Mouse (Mus musculus) stomach, embryonic 16.5 days (tissue): ENCODE results near the gene Rab26. TPM values are rescaled to one million over a fixed set of nuclear protein-coding genes. Genes with fewer than 3 reads are reported as not detected.
A peak's percentile ranks its signal among the peaks of the same experiment; 100 is the strongest.

Source experiments
- ATAC-seq: fragments of 200-750 bp; cut with Nextera tagmentation; 2 replicates; pipeline ENCODE4 v1.8.0; 2017; ENCODE audit warnings: moderate number of reproducible peaks, moderate TSS enrichment; ENCODE audit not compliant: insufficient read depth, low FRiP score
- H3K27ac ChIP-seq: fragments of 300-500 bp; sonication (generic); 2 replicates; pipeline ENCODE4 v1.5.1; 2014; ENCODE audit warnings: low read length
- H3K27me3 ChIP-seq: fragments of 300-500 bp; sonication (generic); 2 replicates; pipeline ENCODE4 v1.6.1; 2014; ENCODE audit warnings: low read length, control low read depth, mixed read lengths; ENCODE audit not compliant: control insufficient read depth, insufficient read depth
- H3K36me3 ChIP-seq: fragments of 300-500 bp; sonication (generic); 2 replicates; pipeline ENCODE4 v1.6.1; 2014; ENCODE audit warnings: low read length; ENCODE audit not compliant: control insufficient read depth, insufficient read depth
- H3K4me1 ChIP-seq: fragments of 300-500 bp; sonication (generic); 2 replicates; pipeline ENCODE4 v1.6.1; 2014; ENCODE audit warnings: low read length, control low read depth, mixed read lengths; ENCODE audit not compliant: control insufficient read depth, insufficient read depth
- H3K4me2 ChIP-seq: fragments of 300-500 bp; sonication (generic); 2 replicates; pipeline ENCODE4 v1.6.1; 2014; ENCODE audit warnings: low read depth, low read length, mixed read lengths
- H3K4me3 ChIP-seq: fragments of 300-500 bp; sonication (generic); replicated peaks from 2 replicates; pipeline ENCODE4 v1.5.1; 2014; ENCODE audit warnings: mild to moderate bottlenecking, low read length
- H3K9ac ChIP-seq: fragments of 300-500 bp; sonication (generic); 2 replicates; pipeline ENCODE4 v1.6.1; 2014; ENCODE audit warnings: low read length
- H3K9me3 ChIP-seq: fragments of 300-500 bp; sonication (generic); replicated peaks from 2 replicates; pipeline ENCODE4 v1.6.1; 2016; ENCODE audit warnings: low read length, control low read depth; ENCODE audit not compliant: control insufficient read depth
- WGBS: fragments of 180-500 bp; shearing (Covaris S2); extraction: QIAGEN DNeasy Blood & Tissue Kit; methylation state at CpG from one replicate; pipeline ENCODE4 v1.1.7; 2014; 5-methylcytosine and 5-hydroxymethylcytosine counted together
- polyA plus RNA-seq: library from polyadenylated mRNA; unstranded; fragments of >200 nt; fragmentation: Nextera tagmentation; extraction: Ambion mirVana; gene quantifications from 2 replicates; pipeline ENCODE4 v1.2.1, GENCODE M21; 2015

The Rab26 gene
- polyA plus RNA-seq: 7.9 and 9.4 TPM in 2 replicates

GRCm38 (mm10) chr17:24534160-24534718, at the start of gene Rab26:
Rab26 (minus strand) TSS chr17:24534210.
- H3K27ac ChIP-seq: 0 out of 2 replicates have a peak within 1 kb of the TSS, but pooled peaks have one; percentile 10
- H3K36me3 ChIP-seq: 0 out of 2 replicates have a peak, but pooled peaks cover 6% of the 10 kb centered on the region
- peak within 1 kb of the TSS; percentile 62 for H3K9ac ChIP-seq
- peak within 1 kb of the TSS; percentile 41 for H3K4me3 ChIP-seq
- H3K9me3 ChIP-seq: no peaks in the 10 kb centered on the region
- peak within 1 kb of the TSS; percentile 72 for H3K4me2 ChIP-seq
- no peaks in the 10 kb centered on the region for H3K27me3 ChIP-seq
- no peak for ATAC-seq
- H3K4me1 ChIP-seq: peaks cover 24% of the 10 kb centered on the region
- WGBS: 84% methylated on average over 8 of the region's 8 CpGs

GRCm38 (mm10) chr17:24580287-24580686, 46.3 kb upstream of the Rab26 start:
- ATAC-seq: no peak
- H3K27me3 ChIP-seq: no peaks in the 10 kb centered on the region
- H3K4me3 ChIP-seq: no peak overlapping the region
- 95% methylated on average over 2 of the region's 2 CpGs for WGBS
- no peaks in the 10 kb centered on the region for H3K4me1 ChIP-seq
- H3K36me3 ChIP-seq: peaks cover 18% of the 10 kb centered on the region
- no peaks in the 10 kb centered on the region for H3K9me3 ChIP-seq
- H3K27ac ChIP-seq: no peak overlapping the region
- no peak overlapping the region for H3K9ac ChIP-seq
- no peak overlapping the region for H3K4me2 ChIP-seq

- no peaks in the 10 kb centered on the region for H3K9me3 ChIP-seq
- WGBS: 96% methylated on average over 3 of the region's 3 CpGs
- H3K27ac ChIP-seq: no peak overlapping the region
- H3K4me3 ChIP-seq: no peak overlapping the region
- H3K27me3 ChIP-seq: no peaks in the 10 kb centered on the region
- no peak overlapping the region for H3K9ac ChIP-seq
- H3K4me2 ChIP-seq: no peak overlapping the region
- peaks cover 18% of the 10 kb centered on the region for H3K36me3 ChIP-seq
- no peaks in the 10 kb centered on the region for H3K4me1 ChIP-seq
- ATAC-seq: no peak
Measured at GRCm38 (mm10) chr17:24579532-24579931, 45.5 kb upstream of the Rab26 start.

- WGBS: 94% methylated on average over 9 of the region's 9 CpGs
- no peaks in the 10 kb centered on the region for H3K4me1 ChIP-seq
- no peaks in the 10 kb centered on the region for H3K27me3 ChIP-seq
- H3K9ac ChIP-seq: no peak overlapping the region
- H3K4me2 ChIP-seq: no peak overlapping the region
- no peak overlapping the region for H3K27ac ChIP-seq
- no peak for ATAC-seq
- H3K36me3 ChIP-seq: peaks cover 11% of the 10 kb centered on the region
- no peak overlapping the region for H3K4me3 ChIP-seq
- no peaks in the 10 kb centered on the region for H3K9me3 ChIP-seq
Measured at GRCm38 (mm10) chr17:24573811-24574210, 39.8 kb upstream of the Rab26 start.

- no peak overlapping the region for H3K9ac ChIP-seq
- WGBS: 93% methylated on average over 12 of the region's 12 CpGs
- H3K4me2 ChIP-seq: no peak overlapping the region
- no peaks in the 10 kb centered on the region for H3K9me3 ChIP-seq
- no peak overlapping the region for H3K4me3 ChIP-seq
- peaks cover 11% of the 10 kb centered on the region for H3K36me3 ChIP-seq
- no peak for ATAC-seq
- no peaks in the 10 kb centered on the region for H3K4me1 ChIP-seq
- H3K27ac ChIP-seq: no peak overlapping the region
- no peaks in the 10 kb centered on the region for H3K27me3 ChIP-seq
Measured at GRCm38 (mm10) chr17:24572651-24573245, 38.7 kb upstream of the Rab26 start.

GRCm38 (mm10) chr17:24569837-24570236, 35.8 kb upstream of the Rab26 start:
- Histone ChIP-seq H3K4me2 (no peak overlapping the region), H3K9ac (no peak overlapping the region), H3K27me3 (no peaks in the 10 kb centered on the region), H3K36me3 (peaks cover 11% of the 10 kb centered on the region; the same call in 1 of the 2 replicates), H3K4me1 (peaks cover 17% of the 10 kb centered on the region), H3K4me3 (no peak overlapping the region), H3K9me3 (no peaks in the 10 kb centered on the region), H3K27ac (no peak overlapping the region)
- ATAC-seq: no peak
- WGBS: 89% methylated on average over 4 of the region's 4 CpGs

- peaks cover 5% of the 10 kb centered on the region; the same call in 1 of the 2 replicates for H3K36me3 ChIP-seq
- H3K9me3 ChIP-seq: no peaks in the 10 kb centered on the region
- WGBS: 58% methylated on average over 8 of the region's 8 CpGs
- peak overlapping the region; percentile 44; the same call in 1 of the 2 replicates for H3K27ac ChIP-seq
- ATAC-seq: peak; percentile 79; the same call in 1 of the 2 replicates
- no peaks in the 10 kb centered on the region for H3K27me3 ChIP-seq
- no peak overlapping the region for H3K4me2 ChIP-seq
- peak overlapping the region; percentile 50 for H3K9ac ChIP-seq
- peaks cover 17% of the 10 kb centered on the region for H3K4me1 ChIP-seq
- H3K4me3 ChIP-seq: no peak overlapping the region
Measured at GRCm38 (mm10) chr17:24567034-24567779, 33.2 kb upstream of the Rab26 start.

- whole genome bisulfite sequencing: 70% methylated on average over 3 of the region's 3 CpGs
- H3K4me1 ChIP-seq: peaks cover 17% of the 10 kb centered on the region
- ATAC-seq: peak; percentile 35; the same call in 1 of the 2 replicates
- H3K27me3 ChIP-seq: no peaks in the 10 kb centered on the region
- no peaks in the 10 kb centered on the region for H3K36me3 ChIP-seq
- H3K9me3 ChIP-seq: no peaks in the 10 kb centered on the region
- H3K4me3 ChIP-seq: no peak overlapping the region
- no peak overlapping the region for H3K4me2 ChIP-seq
- 0 out of 2 replicates have a peak overlapping the region, but pooled peaks have one; percentile 6 for H3K9ac ChIP-seq
- no peak overlapping the region for H3K27ac ChIP-seq
Measured at GRCm38 (mm10) chr17:24565792-24566191, 31.8 kb upstream of the Rab26 start.

GRCm38 (mm10) chr17:24565092-24565491, 31.1 kb upstream of the Rab26 start:
- no peak overlapping the region for H3K4me3 ChIP-seq
- 71% methylated on average over 3 of the region's 3 CpGs for WGBS
- no peak overlapping the region for H3K27ac ChIP-seq
- H3K4me1 ChIP-seq: peaks cover 17% of the 10 kb centered on the region
- no peak for ATAC-seq
- H3K9me3 ChIP-seq: no peaks in the 10 kb centered on the region
- H3K9ac ChIP-seq: no peak overlapping the region
- H3K27me3 ChIP-seq: no peaks in the 10 kb centered on the region
- no peak overlapping the region for H3K4me2 ChIP-seq
- H3K36me3 ChIP-seq: no peaks in the 10 kb centered on the region
